Mouse (Mus musculus): ENCODE measurements around the gene Calm3. TPM values are rescaled to one million over a fixed set of nuclear protein-coding genes. Genes with fewer than 3 reads are reported as not detected.

Gene Calm3
- polyA plus RNA-seq, 1 experiment from 2014 or later: 116 TPM

DNA sequence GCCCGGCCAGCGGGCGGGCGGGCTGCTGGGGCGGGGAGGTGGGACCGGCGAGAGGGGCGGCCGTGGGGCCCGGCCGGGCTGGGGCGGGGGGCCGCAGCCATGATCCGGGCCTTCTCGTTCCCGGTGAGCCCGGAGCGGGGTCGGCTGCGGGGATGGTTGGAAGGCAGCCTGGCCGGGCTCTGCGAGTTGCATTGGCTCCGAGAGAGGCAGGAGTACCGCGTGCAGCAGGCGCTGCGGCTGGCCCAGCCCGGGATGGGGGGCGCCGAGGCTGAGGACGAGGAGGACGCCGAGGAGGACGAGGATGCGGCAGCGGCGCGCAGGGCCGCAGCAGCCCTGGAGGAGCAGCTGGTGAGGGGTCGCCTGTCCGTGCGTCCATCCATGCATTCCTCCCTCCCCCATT, 48.6 kb downstream of the Calm3 start:
- H3K27me3 ChIP-seq (ENCODE audit: control insufficient read depth, insufficient read depth, low read depth, low read length): no peaks in the 10 kb centered on the region; the same call in 1 of the 2 replicates
- peak overlapping the region; percentile 41 for H3K27ac ChIP-seq (ENCODE audit: low read length)
- H3K36me3 ChIP-seq (ENCODE audit: control insufficient read depth, insufficient read depth, low read length): no peaks in the 10 kb centered on the region
- H3K4me2 ChIP-seq (ENCODE audit: low read depth, low read length): peak overlapping the region; percentile 77
- H3K4me1 ChIP-seq (replicated peaks; ENCODE audit: control insufficient read depth, insufficient read depth, low read length): peaks cover 19% of the 10 kb centered on the region
- H3K9me3 ChIP-seq (ENCODE audit: control insufficient read depth, low read length): no peaks in the 10 kb centered on the region
- under 1% methylated on average over 24 of the region's 42 CpGs for WGBS
- H3K4me3 ChIP-seq (ENCODE audit: low read length): peak overlapping the region; percentile 73
- no peak; the same call in 1 of the 2 replicates for ATAC-seq (ENCODE audit: low read depth)
- peak overlapping the region; percentile 79 for H3K9ac ChIP-seq (ENCODE audit: low read length)

DNA sequence AGATGAGACGGTGACA, 48.8 kb downstream of the Calm3 start, which contains the start of gene Dact3:
TSS of gene Dact3 (plus strand) at position 8 of the 16 bp plus-strand sequence.
- H3K4me2 ChIP-seq (ENCODE audit: low read depth, low read length): peak within 1 kb of the TSS; percentile 77
- 0% methylated on average over 1 of the region's 1 CpGs for WGBS
- ATAC-seq (ENCODE audit: low read depth): no peak

DNA sequence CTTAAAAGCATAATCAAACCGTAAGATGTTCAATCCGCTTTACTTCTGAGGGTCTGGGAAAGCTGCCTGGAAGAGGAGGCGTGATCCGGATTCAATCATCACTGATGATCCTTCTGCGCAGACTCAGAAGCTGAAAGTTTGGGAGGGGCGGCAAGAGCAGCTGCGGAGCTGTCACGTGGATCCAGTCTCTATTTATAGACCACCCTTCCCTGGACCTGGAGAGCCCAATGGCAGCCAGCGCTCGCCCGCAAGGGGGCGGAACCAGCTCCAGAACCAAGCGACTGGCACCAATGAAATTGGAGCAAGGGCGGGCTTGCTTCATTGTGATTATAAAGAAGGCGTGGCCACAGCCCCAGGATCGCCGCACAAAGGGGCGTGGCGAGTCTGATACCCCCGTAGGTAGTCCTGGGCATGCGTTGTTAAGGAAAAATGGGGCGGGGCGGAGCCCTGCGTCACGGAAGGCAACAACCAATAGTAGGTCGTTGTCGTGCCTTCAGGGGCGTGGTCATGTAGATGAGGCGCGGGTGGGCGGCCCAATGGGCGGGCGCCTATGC, 49.1 kb downstream of the Calm3 start:
- Histone ChIP-seq H3K4me2 (ENCODE audit: low read depth, low read length) (peak overlapping the region; percentile 77), H3K9ac (ENCODE audit: low read length) (peak overlapping the region; percentile 52), H3K27me3 (ENCODE audit: control insufficient read depth, insufficient read depth, low read depth, low read length) (no peaks in the 10 kb centered on the region; the same call in 1 of the 2 replicates), H3K36me3 (ENCODE audit: control insufficient read depth, insufficient read depth, low read length) (0 out of 2 replicates have a peak, but pooled peaks cover 1% of the 10 kb centered on the region), H3K9me3 (ENCODE audit: control insufficient read depth, low read length) (no peaks in the 10 kb centered on the region), H3K27ac (ENCODE audit: low read length) (peak overlapping the region; percentile 97), H3K4me3 (ENCODE audit: low read length) (peak overlapping the region; percentile 73), H3K4me1 (replicated peaks; ENCODE audit: control insufficient read depth, insufficient read depth, low read length) (peaks cover 16% of the 10 kb centered on the region)
- under 1% methylated on average over 33 of the region's 33 CpGs for WGBS
- peak; percentile 95 for ATAC-seq (ENCODE audit: low read depth)

More for the DNA sequence above, 48.8 kb downstream of the Calm3 start, which contains the start of gene Dact3:
- Histone ChIP-seq H3K36me3 (ENCODE audit: control insufficient read depth, insufficient read depth, low read length) (no peaks in the 10 kb centered on the region), H3K27me3 (ENCODE audit: control insufficient read depth, insufficient read depth, low read depth, low read length) (no peaks in the 10 kb centered on the region; the same call in 1 of the 2 replicates), H3K9me3 (ENCODE audit: control insufficient read depth, low read length) (no peaks in the 10 kb centered on the region), H3K9ac (ENCODE audit: low read length) (peak within 1 kb of the TSS; percentile 79), H3K4me3 (ENCODE audit: low read length) (peak within 1 kb of the TSS; percentile 73), H3K27ac (ENCODE audit: low read length) (peak within 1 kb of the TSS; percentile 97), H3K4me1 (replicated peaks; ENCODE audit: control insufficient read depth, insufficient read depth, low read length) (peaks cover 17% of the 10 kb centered on the region)

DNA sequence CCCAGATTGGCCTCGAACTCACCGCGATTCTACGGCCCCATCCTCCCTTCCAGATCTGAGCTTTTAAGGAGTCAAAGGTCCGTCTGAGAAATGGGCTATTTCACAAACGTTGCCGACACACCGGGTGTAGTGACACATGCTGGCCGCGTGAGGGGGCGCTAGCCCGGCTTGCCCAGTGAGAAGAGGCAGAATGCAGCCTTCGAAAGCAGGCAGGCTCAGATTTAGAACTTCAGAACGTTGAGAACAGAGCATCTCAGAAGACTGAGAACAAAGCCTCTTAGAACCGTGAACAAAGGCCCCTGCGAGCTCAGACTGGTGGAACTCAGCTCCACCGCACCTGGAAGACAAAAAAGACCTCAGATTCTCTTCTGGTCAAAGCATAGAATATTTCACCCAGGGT, 49.7 kb downstream of the Calm3 start:
- no peaks in the 10 kb centered on the region for H3K9me3 ChIP-seq (ENCODE audit: control insufficient read depth, low read length)
- peak; percentile 24; the same call in 1 of the 2 replicates for ATAC-seq (ENCODE audit: low read depth)
- H3K4me2 ChIP-seq (ENCODE audit: low read depth, low read length): peak overlapping the region; percentile 70
- no peaks in the 10 kb centered on the region; the same call in 1 of the 2 replicates for H3K27me3 ChIP-seq (ENCODE audit: control insufficient read depth, insufficient read depth, low read depth, low read length)
- peak overlapping the region; percentile 97 for H3K27ac ChIP-seq (ENCODE audit: low read length)
- H3K9ac ChIP-seq (ENCODE audit: low read length): peak overlapping the region; percentile 52
- H3K36me3 ChIP-seq (ENCODE audit: control insufficient read depth, insufficient read depth, low read length): 0 out of 2 replicates have a peak, but pooled peaks cover 4% of the 10 kb centered on the region
- WGBS: 3% methylated on average over 17 of the region's 17 CpGs
- H3K4me3 ChIP-seq (ENCODE audit: low read length): peak overlapping the region; percentile 50
- peaks cover 13% of the 10 kb centered on the region for H3K4me1 ChIP-seq (replicated peaks; ENCODE audit: control insufficient read depth, insufficient read depth, low read length)

DNA sequence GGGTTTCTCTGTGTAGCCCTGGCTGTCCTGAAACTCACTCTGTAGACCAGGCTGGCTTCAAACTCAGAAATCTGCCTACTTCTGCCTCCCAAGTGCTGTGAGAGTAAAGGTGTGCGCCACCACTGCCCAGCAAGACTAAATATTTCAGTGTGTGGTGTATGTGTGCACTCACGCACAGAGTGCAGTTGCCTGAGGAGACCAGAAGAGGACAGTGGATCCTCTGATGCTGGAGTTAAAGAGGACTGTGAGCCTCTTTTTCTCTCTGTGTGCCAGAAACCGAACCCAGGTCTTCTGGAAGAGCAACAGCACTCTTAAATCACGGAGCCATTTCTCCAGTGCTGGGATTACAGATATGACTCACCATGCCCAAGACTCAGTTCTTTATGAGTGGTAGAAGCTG, 50.5 kb downstream of the Calm3 start:
- Histone ChIP-seq H3K4me2 (ENCODE audit: low read depth, low read length) (no peak overlapping the region), H3K9ac (ENCODE audit: low read length) (no peak overlapping the region), H3K36me3 (ENCODE audit: control insufficient read depth, insufficient read depth, low read length) (peaks cover 8% of the 10 kb centered on the region; the same call in 1 of the 2 replicates), H3K27me3 (ENCODE audit: control insufficient read depth, insufficient read depth, low read depth, low read length) (no peaks in the 10 kb centered on the region; the same call in 1 of the 2 replicates), H3K9me3 (ENCODE audit: control insufficient read depth, low read length) (no peaks in the 10 kb centered on the region), H3K4me1 (replicated peaks; ENCODE audit: control insufficient read depth, insufficient read depth, low read length) (peaks cover 13% of the 10 kb centered on the region), H3K27ac (ENCODE audit: low read length) (no peak overlapping the region), H3K4me3 (ENCODE audit: low read length) (no peak overlapping the region)
- WGBS: 91% methylated on average over 4 of the region's 4 CpGs
- no peak for ATAC-seq (ENCODE audit: low read depth)

DNA sequence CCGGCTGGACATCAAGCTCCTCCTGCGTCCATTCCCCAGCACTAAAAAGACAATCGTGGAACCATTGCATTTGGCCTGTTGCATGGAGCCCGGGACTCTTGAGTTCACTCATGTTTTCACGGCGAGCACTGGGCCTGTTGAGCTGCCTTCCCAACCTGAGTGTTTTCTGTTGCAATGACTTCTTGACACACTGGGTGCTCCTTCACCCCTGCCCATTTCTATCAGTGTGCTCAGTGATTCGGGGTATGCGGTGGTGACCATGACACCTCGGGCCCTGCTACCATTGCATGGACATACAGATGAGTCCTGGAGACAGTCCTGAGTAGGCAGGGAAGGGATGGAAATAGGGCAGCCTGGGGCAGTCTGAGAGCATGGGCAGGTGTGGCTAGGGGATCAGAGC, 51.4 kb downstream of the Calm3 start:
- Histone ChIP-seq H3K4me3 (ENCODE audit: low read length) (no peak overlapping the region), H3K9ac (ENCODE audit: low read length) (no peak overlapping the region), H3K9me3 (ENCODE audit: control insufficient read depth, low read length) (no peaks in the 10 kb centered on the region), H3K27me3 (ENCODE audit: control insufficient read depth, insufficient read depth, low read depth, low read length) (no peaks in the 10 kb centered on the region; the same call in 1 of the 2 replicates), H3K27ac (ENCODE audit: low read length) (no peak overlapping the region), H3K4me1 (replicated peaks; ENCODE audit: control insufficient read depth, insufficient read depth, low read length) (peaks cover 13% of the 10 kb centered on the region), H3K4me2 (ENCODE audit: low read depth, low read length) (no peak overlapping the region), H3K36me3 (ENCODE audit: control insufficient read depth, insufficient read depth, low read length) (peaks cover 8% of the 10 kb centered on the region; the same call in 1 of the 2 replicates)
- 89% methylated on average over 9 of the region's 9 CpGs for WGBS
- ATAC-seq (ENCODE audit: low read depth): no peak

DNA sequence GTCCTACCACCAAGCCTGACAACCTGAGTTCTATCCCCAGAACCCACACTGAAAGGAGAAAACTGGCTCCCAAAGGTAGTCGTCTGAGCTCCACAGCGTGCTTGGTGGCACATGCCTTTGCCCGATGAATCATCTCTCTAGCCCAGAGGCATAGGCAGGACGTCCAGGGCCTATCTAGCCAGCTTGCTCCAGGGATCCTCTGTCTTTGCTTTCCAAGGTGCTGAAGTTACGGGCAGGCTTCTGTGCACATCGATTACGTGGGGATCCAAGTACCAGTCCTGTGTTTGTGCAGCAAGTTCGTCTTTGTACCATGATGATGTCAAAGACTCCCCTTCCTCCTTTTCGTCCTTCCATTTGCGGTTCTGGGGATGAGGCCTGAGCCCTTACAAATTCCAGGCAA, 52.3 kb downstream of the Calm3 start:
- no peak overlapping the region for H3K27ac ChIP-seq (ENCODE audit: low read length)
- H3K36me3 ChIP-seq (ENCODE audit: control insufficient read depth, insufficient read depth, low read length): peaks cover 8% of the 10 kb centered on the region; the same call in 1 of the 2 replicates
- no peaks in the 10 kb centered on the region for H3K9me3 ChIP-seq (ENCODE audit: control insufficient read depth, low read length)
- ATAC-seq (ENCODE audit: low read depth): no peak
- H3K9ac ChIP-seq (ENCODE audit: low read length): no peak overlapping the region
- WGBS: 79% methylated on average over 10 of the region's 10 CpGs
- H3K4me1 ChIP-seq (replicated peaks; ENCODE audit: control insufficient read depth, insufficient read depth, low read length): peaks cover 9% of the 10 kb centered on the region
- no peak overlapping the region for H3K4me2 ChIP-seq (ENCODE audit: low read depth, low read length)
- no peak overlapping the region for H3K4me3 ChIP-seq (ENCODE audit: low read length)
- H3K27me3 ChIP-seq (ENCODE audit: control insufficient read depth, insufficient read depth, low read depth, low read length): no peaks in the 10 kb centered on the region; the same call in 1 of the 2 replicates

DNA sequence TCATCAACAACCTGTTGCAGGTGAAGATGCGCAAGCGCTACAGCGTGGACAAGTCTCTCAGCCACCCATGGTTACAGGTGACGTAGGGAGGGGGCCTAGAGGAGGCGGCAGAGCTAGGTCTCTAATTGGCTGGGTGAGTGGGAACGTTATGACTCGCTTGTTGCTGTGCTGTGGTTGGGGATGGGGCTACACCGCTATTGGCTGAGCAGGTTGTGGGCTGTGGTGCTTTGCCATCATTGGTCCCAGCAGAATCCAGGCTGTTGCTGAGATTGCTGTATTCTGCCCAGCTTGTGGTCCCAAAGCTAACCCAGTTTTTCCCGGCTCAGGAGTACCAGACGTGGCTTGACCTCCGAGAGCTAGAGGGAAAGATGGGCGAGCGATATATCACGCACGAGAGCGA, 54.4 kb downstream of the Calm3 start:
- peak; percentile 63 for ATAC-seq (ENCODE audit: low read depth)
- Histone ChIP-seq H3K36me3 (ENCODE audit: control insufficient read depth, insufficient read depth, low read length) (peaks cover 17% of the 10 kb centered on the region), H3K9me3 (ENCODE audit: control insufficient read depth, low read length) (no peaks in the 10 kb centered on the region), H3K9ac (ENCODE audit: low read length) (no peak overlapping the region), H3K27ac (ENCODE audit: low read length) (no peak overlapping the region), H3K4me3 (ENCODE audit: low read length) (no peak overlapping the region), H3K4me1 (replicated peaks; ENCODE audit: control insufficient read depth, insufficient read depth, low read length) (peaks cover 3% of the 10 kb centered on the region), H3K4me2 (ENCODE audit: low read depth, low read length) (no peak overlapping the region), H3K27me3 (ENCODE audit: control insufficient read depth, insufficient read depth, low read depth, low read length) (no peaks in the 10 kb centered on the region)
- 36% methylated on average over 16 of the region's 16 CpGs for WGBS

DNA sequence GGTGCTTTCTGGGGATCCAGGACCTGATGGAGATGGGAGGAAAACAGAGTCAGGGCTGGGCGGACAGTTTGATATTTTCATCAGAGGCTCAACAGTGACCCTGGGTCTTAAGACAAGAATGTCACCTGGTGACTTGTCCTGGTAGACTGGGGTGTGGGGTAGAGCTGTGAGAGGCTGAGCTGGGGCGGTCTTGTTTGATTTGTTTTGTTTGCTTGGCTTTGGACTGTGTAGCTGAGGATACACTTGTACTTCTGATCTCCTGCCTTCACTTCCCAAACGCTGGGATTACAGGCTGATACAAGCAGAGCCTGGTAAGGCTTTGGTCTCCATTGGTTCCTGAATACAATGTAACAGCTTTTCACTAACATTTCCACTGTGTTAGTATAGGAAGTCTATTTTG, 56.4 kb downstream of the Calm3 start:
- Histone ChIP-seq H3K9me3 (ENCODE audit: control insufficient read depth, low read length) (no peaks in the 10 kb centered on the region), H3K4me1 (replicated peaks; ENCODE audit: control insufficient read depth, insufficient read depth, low read length) (no peaks in the 10 kb centered on the region), H3K27me3 (ENCODE audit: control insufficient read depth, insufficient read depth, low read depth, low read length) (no peaks in the 10 kb centered on the region), H3K4me2 (ENCODE audit: low read depth, low read length) (no peak overlapping the region), H3K4me3 (ENCODE audit: low read length) (no peak overlapping the region), H3K9ac (ENCODE audit: low read length) (no peak overlapping the region), H3K27ac (ENCODE audit: low read length) (0 out of 2 replicates have a peak overlapping the region, but pooled peaks have one; percentile 5), H3K36me3 (ENCODE audit: control insufficient read depth, insufficient read depth, low read length) (peaks cover 17% of the 10 kb centered on the region)
- whole genome bisulfite sequencing: 57% methylated on average over 3 of the region's 3 CpGs
- ATAC-seq (ENCODE audit: low read depth): no peak

All from lung, embryonic 16.5 days (tissue).